Mouse (Mus musculus) spleen, embryonic (tissue): ENCODE results near the gene Myo16.

Source experiments
- CTCF ChIA-PET: fragments of 350-600 bp; sonication (Branson Sonifier 250); formaldehyde crosslinking; loops from one replicate; lab custom pipeline; 2022; lab: Charles Lee

The Myo16 gene

GRCm38 (mm10) chr8:10153611-10154438 lies at the start of gene Myo16:
Myo16 (plus strand) TSS chr8:10153911.
- CTCF ChIA-PET: no interaction called here

GRCm38 (mm10) chr8:10108516-10109271 lies 45.0 kb upstream of the Myo16 start:
- CTCF ChIA-PET: no interaction called here

GRCm38 (mm10) chr8:10122749-10123148 lies 31.0 kb upstream of the Myo16 start:
- CTCF ChIA-PET: no interaction called here

GRCm38 (mm10) chr8:10123412-10123811 lies 30.3 kb upstream of the Myo16 start:
- CTCF ChIA-PET: no interaction called here

- CTCF ChIA-PET: no interaction called here
Measured at GRCm38 (mm10) chr8:10125684-10126083, 28.0 kb upstream of the Myo16 start.

- CTCF ChIA-PET: no interaction called here
Measured at GRCm38 (mm10) chr8:10130513-10131414, 22.9 kb upstream of the Myo16 start.

- CTCF ChIA-PET: no interaction called here
Measured at GRCm38 (mm10) chr8:10139536-10139935, 14.2 kb upstream of the Myo16 start.

GRCm38 (mm10) chr8:10143961-10144360 lies 9.8 kb upstream of the Myo16 start:
- CTCF ChIA-PET: no interaction called here

GRCm38 (mm10) chr8:10151692-10152247 lies 1.9 kb upstream of the Myo16 start:
- CTCF ChIA-PET: no interaction called here

GRCm38 (mm10) chr8:10154439-10154745 lies 681 bp downstream of the Myo16 start:
- CTCF ChIA-PET: no interaction called here

GRCm38 (mm10) chr8:10155075-10155474 lies 1.4 kb downstream of the Myo16 start:
- CTCF ChIA-PET: no interaction called here

- CTCF ChIA-PET: no interaction called here
Measured at GRCm38 (mm10) chr8:10161106-10161505, 7.4 kb downstream of the Myo16 start.

- CTCF ChIA-PET: no interaction called here
Measured at GRCm38 (mm10) chr8:10164959-10165358, 11.2 kb downstream of the Myo16 start.

- CTCF ChIA-PET: no interaction called here
Measured at GRCm38 (mm10) chr8:10168326-10168725, 14.6 kb downstream of the Myo16 start.

- CTCF ChIA-PET: no interaction called here
Measured at GRCm38 (mm10) chr8:10169894-10170293, 16.2 kb downstream of the Myo16 start.

- CTCF ChIA-PET: no interaction called here
Measured at GRCm38 (mm10) chr8:10171321-10171720, 17.6 kb downstream of the Myo16 start.

GRCm38 (mm10) chr8:10172278-10172677 lies 18.6 kb downstream of the Myo16 start:
- CTCF ChIA-PET: no interaction called here

- CTCF ChIA-PET: no interaction called here
Measured at GRCm38 (mm10) chr8:10173033-10173747, 19.5 kb downstream of the Myo16 start.

GRCm38 (mm10) chr8:10174201-10174840 lies 20.6 kb downstream of the Myo16 start:
- CTCF ChIA-PET: no interaction called here

- CTCF ChIA-PET: no interaction called here
Measured at GRCm38 (mm10) chr8:10174841-10175680, 21.4 kb downstream of the Myo16 start.
